Mouse (Mus musculus): ENCODE measurements at regions not wholly inside any gene's neighbourhood (a gene's known extent, or its start where the extent isn't known, plus 50 kb on each side); places are given as distances from the start of the nearest gene placed in this dataset.

DNA sequence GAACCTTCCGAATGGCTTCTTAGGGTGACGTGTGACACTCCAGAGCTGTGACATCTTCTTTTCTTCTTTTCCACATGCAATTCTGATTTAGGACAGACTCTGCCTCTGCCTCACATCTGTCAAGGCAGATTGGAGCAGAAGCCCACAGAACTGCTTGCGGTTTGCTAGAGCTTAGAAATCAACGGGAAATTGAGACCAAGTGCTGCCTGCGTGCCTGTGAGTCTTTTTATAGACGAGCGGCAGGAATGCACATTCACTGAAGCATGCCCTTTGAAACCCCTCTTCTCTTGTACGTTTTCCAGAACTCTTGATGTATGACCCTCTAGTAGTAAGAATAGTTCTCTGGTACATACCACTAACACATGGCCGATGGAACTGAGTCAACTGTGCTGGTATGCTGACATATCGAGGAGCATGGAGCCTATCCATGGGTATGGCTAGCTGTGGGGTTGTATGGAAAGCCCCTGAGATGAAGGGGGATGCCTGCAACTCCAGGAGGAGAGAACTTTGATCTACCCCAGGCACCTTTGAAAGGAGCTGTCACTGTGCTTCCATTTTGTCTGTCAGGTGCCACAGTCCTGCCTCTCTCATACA, 552.2 kb upstream of the Adamts16 start:
- Histone ChIP-seq H3K9ac (no peak overlapping the region), H3K4me2 (replicated peaks) (no peak overlapping the region), H3K4me1 (replicated peaks; ENCODE audit: control insufficient read depth, insufficient read depth, low read length) (no peaks in the 10 kb centered on the region), H3K4me3 (replicated peaks; ENCODE audit: low read length) (no peak overlapping the region), H3K9me3 (ENCODE audit: control insufficient read depth, low read length) (no peaks in the 10 kb centered on the region), H3K36me3 (replicated peaks; ENCODE audit: control insufficient read depth, insufficient read depth) (no peaks in the 10 kb centered on the region), H3K27ac (no peak overlapping the region), H3K27me3 (ENCODE audit: control insufficient read depth, insufficient read depth, low read length) (no peaks in the 10 kb centered on the region)
- ATAC-seq (ENCODE audit: low FRiP score) (no peak), DNase-seq (ENCODE audit: low spot score) (no peak)
- 83% methylated on average over 10 of the region's 10 CpGs for WGBS

- no peaks in the 10 kb centered on the region for H3K36me3 ChIP-seq (replicated peaks; ENCODE audit: control insufficient read depth, insufficient read depth)
- no peaks in the 10 kb centered on the region for H3K9me3 ChIP-seq (ENCODE audit: control insufficient read depth, low read length)
- H3K27ac ChIP-seq = no peak overlapping the region
- DNase-seq (ENCODE audit: low spot score) = no peak
- no peak overlapping the region for H3K4me3 ChIP-seq (replicated peaks; ENCODE audit: low read length)
- 32% methylated on average over 2 of the region's 2 CpGs for WGBS
- no peak overlapping the region for H3K9ac ChIP-seq
- no peaks in the 10 kb centered on the region for H3K27me3 ChIP-seq (ENCODE audit: control insufficient read depth, insufficient read depth, low read length)
- H3K4me1 ChIP-seq (replicated peaks; ENCODE audit: control insufficient read depth, insufficient read depth, low read length) = no peaks in the 10 kb centered on the region
- ATAC-seq (ENCODE audit: low FRiP score) = no peak
- H3K4me2 ChIP-seq (replicated peaks) = no peak overlapping the region
Measured at GRCm38 (mm10) chr13:71378641-71379040, 537.0 kb upstream of the Adamts16 start.

DNA sequence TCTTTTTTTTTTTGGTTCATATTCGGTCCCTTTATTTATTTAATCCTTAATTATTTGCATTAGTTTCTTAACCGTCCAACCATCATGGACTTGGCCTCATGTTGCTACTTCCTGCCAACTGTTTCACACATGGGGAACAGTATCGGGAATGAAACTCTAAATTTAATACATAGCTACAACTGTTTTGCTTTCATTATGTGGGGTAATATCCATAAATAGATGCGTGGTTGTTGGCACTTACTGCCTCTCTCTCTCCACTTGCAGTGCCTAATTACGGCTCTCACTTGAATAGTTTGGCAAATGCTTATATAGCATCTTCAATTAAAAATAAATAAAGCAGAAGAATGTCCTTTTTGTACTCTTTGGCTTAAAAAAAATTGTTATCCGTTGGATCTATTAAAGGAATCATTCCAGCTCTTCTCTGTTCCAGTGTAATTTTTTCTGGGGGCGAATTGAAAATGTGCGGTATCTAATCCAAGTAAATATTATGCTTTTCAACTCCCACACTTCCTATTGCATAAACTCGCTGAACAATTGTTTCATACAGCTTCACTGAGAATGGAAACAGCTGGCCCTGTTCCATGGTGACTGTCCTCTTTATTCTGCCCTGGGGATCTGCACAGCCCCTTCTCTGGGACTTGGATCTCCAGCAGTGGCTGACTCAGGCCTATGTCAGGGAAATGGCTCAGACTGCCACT, 534.4 kb upstream of the Adamts16 start:
- DNase-seq (ENCODE audit: low spot score) (no peak), ATAC-seq (ENCODE audit: low FRiP score) (no peak)
- no peaks in the 10 kb centered on the region for H3K27me3 ChIP-seq (ENCODE audit: control insufficient read depth, insufficient read depth, low read length)
- 54% methylated on average over 9 of the region's 9 CpGs for WGBS
- no peak overlapping the region for H3K4me2 ChIP-seq (replicated peaks)
- H3K9ac ChIP-seq = no peak overlapping the region
- H3K4me3 ChIP-seq (replicated peaks; ENCODE audit: low read length) = no peak overlapping the region
- H3K36me3 ChIP-seq (replicated peaks; ENCODE audit: control insufficient read depth, insufficient read depth) = no peaks in the 10 kb centered on the region
- no peaks in the 10 kb centered on the region for H3K4me1 ChIP-seq (replicated peaks; ENCODE audit: control insufficient read depth, insufficient read depth, low read length)
- H3K9me3 ChIP-seq (ENCODE audit: control insufficient read depth, low read length) = no peaks in the 10 kb centered on the region
- no peak overlapping the region for H3K27ac ChIP-seq

- H3K9ac ChIP-seq = no peak overlapping the region
- ATAC-seq (ENCODE audit: low FRiP score) = no peak
- no peaks in the 10 kb centered on the region for H3K9me3 ChIP-seq (ENCODE audit: control insufficient read depth, low read length)
- 66% methylated on average over 10 of the region's 10 CpGs for WGBS
- no peak overlapping the region for H3K4me2 ChIP-seq (replicated peaks)
- H3K27ac ChIP-seq = no peak overlapping the region
- H3K27me3 ChIP-seq (ENCODE audit: control insufficient read depth, insufficient read depth, low read length) = no peaks in the 10 kb centered on the region
- no peak for DNase-seq (ENCODE audit: low spot score)
- H3K36me3 ChIP-seq (replicated peaks; ENCODE audit: control insufficient read depth, insufficient read depth) = no peaks in the 10 kb centered on the region
- no peaks in the 10 kb centered on the region for H3K4me1 ChIP-seq (replicated peaks; ENCODE audit: control insufficient read depth, insufficient read depth, low read length)
- no peak overlapping the region for H3K4me3 ChIP-seq (replicated peaks; ENCODE audit: low read length)
Measured at GRCm38 (mm10) chr13:71372701-71373685, 531.4 kb upstream of the Adamts16 start.

GRCm38 (mm10) chr13:71369832-71370231, 528.2 kb upstream of the Adamts16 start:
- Histone ChIP-seq H3K27me3 (ENCODE audit: control insufficient read depth, insufficient read depth, low read length) (no peaks in the 10 kb centered on the region), H3K9me3 (ENCODE audit: control insufficient read depth, low read length) (no peaks in the 10 kb centered on the region), H3K4me2 (replicated peaks) (no peak overlapping the region), H3K4me3 (replicated peaks; ENCODE audit: low read length) (no peak overlapping the region), H3K4me1 (replicated peaks; ENCODE audit: control insufficient read depth, insufficient read depth, low read length) (no peaks in the 10 kb centered on the region), H3K36me3 (replicated peaks; ENCODE audit: control insufficient read depth, insufficient read depth) (no peaks in the 10 kb centered on the region), H3K9ac (no peak overlapping the region), H3K27ac (no peak overlapping the region)
- no peak for ATAC-seq (ENCODE audit: low FRiP score)
- DNase-seq (ENCODE audit: low spot score) = no peak
- 88% methylated on average over 3 of the region's 3 CpGs for WGBS

- WGBS = 54% methylated on average over 3 of the region's 3 CpGs
- ATAC-seq (ENCODE audit: low FRiP score) = no peak
- H3K4me1 ChIP-seq (replicated peaks; ENCODE audit: control insufficient read depth, insufficient read depth, low read length) = no peaks in the 10 kb centered on the region
Measured at GRCm38 (mm10) chr13:71365261-71365660, 523.6 kb upstream of the Adamts16 start.

GRCm38 (mm10) chr13:71362311-71362710, 520.7 kb upstream of the Adamts16 start:
- H3K27ac ChIP-seq = no peak overlapping the region
- H3K9me3 ChIP-seq (ENCODE audit: control insufficient read depth, low read length) = no peaks in the 10 kb centered on the region
- H3K4me1 ChIP-seq (replicated peaks; ENCODE audit: control insufficient read depth, insufficient read depth, low read length) = no peaks in the 10 kb centered on the region
- H3K4me3 ChIP-seq (replicated peaks; ENCODE audit: low read length) = no peak overlapping the region
- no peak for ATAC-seq (ENCODE audit: low FRiP score)
- WGBS = 85% methylated on average over 5 of the region's 5 CpGs
- H3K9ac ChIP-seq = no peak overlapping the region
- H3K36me3 ChIP-seq (replicated peaks; ENCODE audit: control insufficient read depth, insufficient read depth) = no peaks in the 10 kb centered on the region
- no peak for DNase-seq (ENCODE audit: low spot score)
- no peaks in the 10 kb centered on the region for H3K27me3 ChIP-seq (ENCODE audit: control insufficient read depth, insufficient read depth, low read length)
- H3K4me2 ChIP-seq (replicated peaks) = no peak overlapping the region

More at GRCm38 (mm10) chr13:71365261-71365660, 523.6 kb upstream of the Adamts16 start:
- Histone ChIP-seq H3K9me3 (ENCODE audit: control insufficient read depth, low read length) (no peaks in the 10 kb centered on the region), H3K27me3 (ENCODE audit: control insufficient read depth, insufficient read depth, low read length) (no peaks in the 10 kb centered on the region), H3K4me3 (replicated peaks; ENCODE audit: low read length) (no peak overlapping the region), H3K4me2 (replicated peaks) (no peak overlapping the region), H3K27ac (no peak overlapping the region), H3K36me3 (replicated peaks; ENCODE audit: control insufficient read depth, insufficient read depth) (no peaks in the 10 kb centered on the region), H3K9ac (no peak overlapping the region)
- no peak for DNase-seq (ENCODE audit: low spot score)

GRCm38 (mm10) chr13:71359112-71359511, 517.5 kb upstream of the Adamts16 start:
- Histone ChIP-seq H3K4me1 (replicated peaks; ENCODE audit: control insufficient read depth, insufficient read depth, low read length) (no peaks in the 10 kb centered on the region), H3K36me3 (replicated peaks; ENCODE audit: control insufficient read depth, insufficient read depth) (no peaks in the 10 kb centered on the region), H3K4me2 (replicated peaks) (no peak overlapping the region), H3K9ac (no peak overlapping the region), H3K27me3 (ENCODE audit: control insufficient read depth, insufficient read depth, low read length) (no peaks in the 10 kb centered on the region), H3K9me3 (ENCODE audit: control insufficient read depth, low read length) (no peaks in the 10 kb centered on the region), H3K27ac (no peak overlapping the region), H3K4me3 (replicated peaks; ENCODE audit: low read length) (no peak overlapping the region)
- no peak for ATAC-seq (ENCODE audit: low FRiP score)
- no peak for DNase-seq (ENCODE audit: low spot score)
- 85% methylated on average over 11 of the region's 11 CpGs for WGBS

DNA sequence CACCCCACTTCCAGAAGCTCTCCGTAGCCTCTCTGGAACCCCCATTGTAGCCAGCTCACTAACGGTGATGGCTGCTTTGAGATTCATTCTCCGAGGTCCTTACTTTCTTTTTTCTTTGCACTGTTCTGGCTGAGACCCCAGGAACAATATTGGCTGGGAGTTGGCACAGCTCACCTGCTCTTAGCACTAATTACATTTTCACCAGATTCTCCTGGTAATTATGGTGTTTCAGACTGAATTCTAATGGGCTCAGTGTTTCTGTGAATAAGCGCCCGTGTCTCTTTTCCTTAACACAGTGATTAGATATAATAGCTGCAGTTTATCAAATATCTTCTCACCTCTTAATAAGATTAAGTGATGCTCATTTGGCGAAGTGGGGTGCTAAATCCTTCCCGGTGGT, 509.2 kb upstream of the Adamts16 start:
- no peaks in the 10 kb centered on the region for H3K36me3 ChIP-seq (replicated peaks; ENCODE audit: control insufficient read depth, insufficient read depth)
- DNase-seq (ENCODE audit: low spot score) = no peak
- no peak overlapping the region for H3K4me3 ChIP-seq (replicated peaks; ENCODE audit: low read length)
- no peak overlapping the region for H3K9ac ChIP-seq
- H3K27me3 ChIP-seq (ENCODE audit: control insufficient read depth, insufficient read depth, low read length) = no peaks in the 10 kb centered on the region
- no peaks in the 10 kb centered on the region for H3K4me1 ChIP-seq (replicated peaks; ENCODE audit: control insufficient read depth, insufficient read depth, low read length)
- H3K4me2 ChIP-seq (replicated peaks) = no peak overlapping the region
- no peak overlapping the region for H3K27ac ChIP-seq
- no peak for ATAC-seq (ENCODE audit: low FRiP score)
- 56% methylated on average over 7 of the region's 7 CpGs for WGBS
- H3K9me3 ChIP-seq (ENCODE audit: control insufficient read depth, low read length) = no peaks in the 10 kb centered on the region
